In the genomic region with DNA sequence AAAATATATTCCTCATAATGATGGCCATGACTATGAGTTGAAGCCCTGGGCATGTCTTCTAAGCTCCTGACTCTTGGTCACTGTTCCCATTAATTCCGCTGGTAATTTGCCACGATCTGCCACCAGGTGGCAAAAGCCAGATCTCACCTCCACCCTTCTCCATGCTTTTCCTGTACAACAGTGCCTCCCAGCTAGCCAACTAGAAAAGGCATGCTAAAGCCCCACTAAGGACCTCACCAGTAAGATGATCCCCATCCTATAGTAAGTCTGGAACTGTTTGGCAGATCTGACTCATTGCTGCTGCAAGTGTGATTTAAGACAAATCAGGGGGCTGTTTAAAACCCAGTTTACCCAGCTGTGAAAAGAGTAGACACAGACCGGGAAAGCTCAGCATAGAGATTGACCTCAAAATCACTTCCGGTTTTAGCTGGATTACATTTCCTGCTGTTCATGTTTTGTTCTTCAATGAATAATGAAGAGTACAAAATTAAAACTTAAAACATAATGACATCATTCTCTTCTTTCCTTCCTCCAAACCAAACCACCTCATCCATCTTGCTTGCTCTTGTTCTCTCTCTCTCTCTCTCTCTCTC, we compare ENCODE assay signal across 9 mouse cellular contexts. TPM values are rescaled to one million over a fixed set of nuclear protein-coding genes. Genes with fewer than 3 reads are reported as not detected.
DNase-seq lines count a peak whose midpoint lies in the region; ATAC-seq and TF ChIP-seq lines count a peak whose summit lies in the region.
"Had no signal": no experiment of that assay in that cellular context is flagged by ENCODE, and none has a peak within 500 bp of the region (broad histone marks: within the 10 kb centered on the region; RNA-seq: fewer than 3 reads in every experiment).

No protein-coding gene starts in this region.

- no peak overlapping the region for H3K4me2 ChIP-seq in intestine, postnatal 0 days (replicated peaks; ENCODE audit: low read depth)
- H3K4me2 ChIP-seq in myocyte (ENCODE audit: low read depth) = peak overlapping the region; percentile 64
- H3K4me2 ChIP-seq: hindbrain, embryonic 15.5 days had no signal

- H3K79me2 ChIP-seq in liver, adult 2 months (ENCODE audit: control insufficient read depth, insufficient read depth, low read length) = no peaks in the 10 kb centered on the region
- H3K79me2 ChIP-seq in myocyte (ENCODE audit: control insufficient read depth, insufficient read depth) = no peaks in the 10 kb centered on the region

- 27% methylated on average over 4 of the region's 4 CpGs for WGBS in intestine, postnatal 0 days
- WGBS in liver, adult 2 months = 28% methylated on average over 4 of the region's 4 CpGs
- WGBS in thymus, adult 2 months = 25% methylated on average over 4 of the region's 4 CpGs

- H3K27me3 ChIP-seq in intestine, postnatal 0 days (replicated peaks; ENCODE audit: control insufficient read depth, insufficient read depth, low read length) = no peaks in the 10 kb centered on the region
- H3K27me3 ChIP-seq in liver, adult 2 months (ENCODE audit: control insufficient read depth, insufficient read depth, low read length) = no peaks in the 10 kb centered on the region
- no peaks in the 10 kb centered on the region for H3K27me3 ChIP-seq in myocyte (ENCODE audit: control insufficient read depth, insufficient read depth, insufficient read length)
- H3K27me3 ChIP-seq in thymus, adult 2 months (ENCODE audit: control insufficient read depth, insufficient read depth, low read length) = no peaks in the 10 kb centered on the region
- H3K27me3 ChIP-seq: hindbrain, embryonic 15.5 days had no signal

- TF ChIP-seq POLR2A in liver, adult 2 months (IDR thresholded peaks at IDR 0.05; ENCODE audit: extremely low read depth, insufficient read depth, low read length) = no peak
- TF ChIP-seq POLR2A in myocyte (IDR thresholded peaks at IDR 0.05; ENCODE audit: insufficient read length, low read depth) = no peak
- no peak for TF ChIP-seq POLR2A in thymus, adult 2 months (IDR thresholded peaks at IDR 0.05; ENCODE audit: control insufficient read depth, extremely low read depth, insufficient read depth, low read length, poor library complexity)

- H3K9me3 ChIP-seq in intestine, postnatal 0 days (ENCODE audit: control insufficient read depth) = no peaks in the 10 kb centered on the region
- H3K9me3 ChIP-seq: hindbrain, embryonic 15.5 days had no signal

- peak; percentile 99 for TF ChIP-seq CTCF in intestine, postnatal 0 days (IDR thresholded peaks at IDR 0.05; ENCODE audit: low read depth)
- peak; percentile 77 for TF ChIP-seq CTCF in liver, adult 2 months (IDR thresholded peaks at IDR 0.05; ENCODE audit: low read depth, low read length)
- TF ChIP-seq CTCF in thymus, adult 2 months (IDR thresholded peaks at IDR 0.05; ENCODE audit: borderline replicate concordance, control insufficient read depth, extremely low read depth, insufficient read depth, low read length, poor library complexity) = no peak

- no peak overlapping the region for H3K4me3 ChIP-seq in intestine, postnatal 0 days (ENCODE audit: low read depth, low read length)
- no peak overlapping the region for H3K4me3 ChIP-seq in liver, adult 2 months (ENCODE audit: insufficient read depth, low read depth, low read length)
- no peak overlapping the region for H3K4me3 ChIP-seq in myocyte
- H3K4me3 ChIP-seq in thymus, adult 2 months (ENCODE audit: control insufficient read depth, insufficient read depth, low read length) = no peak overlapping the region
- H3K4me3 ChIP-seq: hindbrain, embryonic 15.5 days had no signal

- H3K27ac ChIP-seq in intestine, postnatal 0 days (ENCODE audit: low read depth, low read length) = no peak overlapping the region
- H3K27ac ChIP-seq in liver, adult 2 months (replicated peaks; ENCODE audit: insufficient read depth, low read depth, low read length) = no peak overlapping the region
- no peak overlapping the region for H3K27ac ChIP-seq in thymus, adult 2 months (ENCODE audit: control insufficient read depth, insufficient read depth, low read length)
- H3K27ac ChIP-seq: hindbrain, embryonic 15.5 days had no signal

- peak; percentile 48 for DNase-seq in CD4-positive helper T cell, adult 2 months (ENCODE audit: low read depth, low spot score)
- peak; percentile 90 for DNase-seq in ZHBTc4 (ENCODE audit: low read depth, low spot score)
- DNase-seq in gastrocnemius, postnatal 36 days = peak; percentile 26 to 35
- DNase-seq in liver, adult 2 months (ENCODE audit: extremely low read depth, low read depth, low spot score) = peak; percentile 70
- peak; percentile 58 for DNase-seq in thymus, adult 2 months

- H3ac ChIP-seq in myocyte (ENCODE audit: control insufficient read depth, insufficient read length) = no peak overlapping the region

- intact Hi-C loops in gastrocnemius, postnatal 36 days (cut with DNase I) = loop anchor here (1.0 kb wide), 1 partner anchor 164 kb away; no protein-coding TSS in a partner anchor

- H3K9ac ChIP-seq in intestine, postnatal 0 days (ENCODE audit: low read depth, low read length) = no peak overlapping the region
- no peak overlapping the region for H3K9ac ChIP-seq in liver, adult 2 months (ENCODE audit: low read depth, low read length)
- H3K9ac ChIP-seq: hindbrain, embryonic 15.5 days had no signal

- no peaks in the 10 kb centered on the region for H3K4me1 ChIP-seq in intestine, postnatal 0 days (replicated peaks; ENCODE audit: control insufficient read depth, insufficient read depth, low read length)
- no peaks in the 10 kb centered on the region for H3K4me1 ChIP-seq in liver, adult 2 months (ENCODE audit: control insufficient read depth, insufficient read depth, low read length)
- H3K4me1 ChIP-seq in thymus, adult 2 months (replicated peaks; ENCODE audit: control insufficient read depth, insufficient read depth, low read length) = no peaks in the 10 kb centered on the region
- H3K4me1 ChIP-seq: hindbrain, embryonic 15.5 days had no signal

- peak; percentile 98 for ATAC-seq in common myeloid progenitor, adult 5-6 weeks (replicated peaks; ENCODE audit: low read depth, poor library complexity, severe bottlenecking)
- peak; percentile 67 for ATAC-seq in intestine, postnatal 0 days

- no peaks in the 10 kb centered on the region for H3K36me3 ChIP-seq in intestine, postnatal 0 days (ENCODE audit: control insufficient read depth, insufficient read depth)
- H3K36me3 ChIP-seq in liver, adult 2 months (ENCODE audit: control insufficient read depth, insufficient read depth, low read length) = no peaks in the 10 kb centered on the region
- H3K36me3 ChIP-seq in myocyte (ENCODE audit: control insufficient read depth, insufficient read depth) = no peaks in the 10 kb centered on the region
- H3K36me3 ChIP-seq in thymus, adult 2 months (ENCODE audit: control insufficient read depth, insufficient read depth, low read length) = no peaks in the 10 kb centered on the region
- H3K36me3 ChIP-seq: hindbrain, embryonic 15.5 days had no signal

TF ChIP-seq in myocyte, 11 proteins besides CTCF, POLR2A, EP300 and RAD21:
- TF ChIP-seq E2F4 (IDR thresholded peaks at IDR 0.05; ENCODE audit: insufficient read depth) (no peak), TCF12 (IDR thresholded peaks at IDR 0.05; ENCODE audit: insufficient read depth, poor library complexity, severe bottlenecking) (no peak), REST (IDR thresholded peaks at IDR 0.05; ENCODE audit: insufficient read depth, insufficient read length) (no peak), MYOD1 (IDR thresholded peaks at IDR 0.05; ENCODE audit: control insufficient read depth in 1 of 3, insufficient read length in 2 of 3, low read depth in 2 of 3) (no peak), USF1 (IDR thresholded peaks at IDR 0.05; ENCODE audit: low read depth) (no peak), POLR2AphosphoS2 (IDR thresholded peaks at IDR 0.05; ENCODE audit: insufficient read length, low read depth) (no peak), MAX (IDR thresholded peaks at IDR 0.05; ENCODE audit: low read depth) (no peak), MYOG (IDR thresholded peaks at IDR 0.05; ENCODE audit: control insufficient read depth in 1 of 3, insufficient read depth in 1 of 3, insufficient read length in 2 of 3, low read depth in 2 of 3) (no peak), TCF3 (IDR thresholded peaks at IDR 0.05; ENCODE audit: insufficient read length, low read depth) (no peak), CEBPB (IDR thresholded peaks at IDR 0.05; ENCODE audit: insufficient read depth, poor library complexity, severe bottlenecking) (no peak), SRF (IDR thresholded peaks at IDR 0.05; ENCODE audit: control insufficient read depth, insufficient read length, low read depth) (no peak)

RNA-seq across cellular contexts. Expression of a gene that starts 22.6 kb away (rescaled TPM):
- 39.5 and 40.6 TPM in 2 replicates for total RNA-seq in common myeloid progenitor, adult 5-6 weeks (2017)
- total RNA-seq in gastrocnemius, postnatal 36 days (2021) = 1 to 10 TPM; 2.3 to 3.2 TPM
- 30.1 and 36.3 TPM in 2 replicates for polyA plus RNA-seq in intestine, postnatal 0 days (2015; fragmentation: Nextera tagmentation; extraction: Ambion mirVana)
- total RNA-seq in liver, adult 2 months (2014; rRNA removed) = 4.4 and 5.9 TPM in 2 replicates
- 2.0 and 2.4 TPM in 2 replicates for polyA plus RNA-seq in liver, adult 2 months (2012; rRNA removed)
- polyA plus RNA-seq in myocyte (2012; fragmentation: generic; extraction: Trizol) = 13.0 TPM
- 9.4 and 10.5 TPM in 2 replicates for polyA plus RNA-seq in thymus, adult 2 months (2012; rRNA removed)

Comparison
In these comparisons a context has a peak if more than half of its experiments do, and no peak if none do; other contexts are left out.
1. DNase-seq: peak in every context shown above with its lines; median percentile 90 in ZHBTc4; 70 in liver, adult 2 months; 58 in thymus, adult 2 months; 48 in CD4-positive helper T cell, adult 2 months; 30 in gastrocnemius, postnatal 36 days.